Mouse (Mus musculus) naive thymus-derived CD4-positive, alpha-beta T cell, adult 2 months (primary cell): ENCODE measurements around the gene Arhgap1.

Source experiments
- DNase-seq: peaks from one replicate; pipeline ENCODE4 v3.0.0-alpha.2; 2011; ENCODE audit warnings: low read depth

Arhgap1 gene

GRCm38 (mm10) chr2:91699225-91699624, 49.6 kb downstream of the Arhgap1 start:
- DNase-seq = no peak

- DNase-seq = no peak
These were observed 51.7 kb downstream of the Arhgap1 start for GRCm38 (mm10) chr2:91701366-91701765.

DNA sequence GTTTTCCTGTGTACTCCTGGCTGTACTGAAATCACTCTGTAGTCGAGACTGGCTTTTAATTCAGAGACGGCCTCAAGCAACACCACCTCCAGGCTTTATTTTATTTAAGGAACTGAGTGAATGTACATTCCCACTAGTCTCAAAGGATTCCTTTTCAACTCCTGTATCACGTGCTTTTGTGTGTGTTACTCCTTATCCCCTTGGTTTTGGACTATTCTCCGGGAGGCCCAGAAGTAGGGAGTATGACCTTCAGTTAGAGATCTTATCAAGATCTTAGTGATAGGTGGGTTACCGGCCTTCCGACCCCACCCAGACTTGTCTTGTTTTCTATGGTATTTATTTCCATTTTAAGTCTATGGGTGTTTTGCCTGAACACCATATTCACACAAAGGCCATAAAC, 56.1 kb downstream of the Arhgap1 start:
- peak; percentile 17 for DNase-seq

DNA sequence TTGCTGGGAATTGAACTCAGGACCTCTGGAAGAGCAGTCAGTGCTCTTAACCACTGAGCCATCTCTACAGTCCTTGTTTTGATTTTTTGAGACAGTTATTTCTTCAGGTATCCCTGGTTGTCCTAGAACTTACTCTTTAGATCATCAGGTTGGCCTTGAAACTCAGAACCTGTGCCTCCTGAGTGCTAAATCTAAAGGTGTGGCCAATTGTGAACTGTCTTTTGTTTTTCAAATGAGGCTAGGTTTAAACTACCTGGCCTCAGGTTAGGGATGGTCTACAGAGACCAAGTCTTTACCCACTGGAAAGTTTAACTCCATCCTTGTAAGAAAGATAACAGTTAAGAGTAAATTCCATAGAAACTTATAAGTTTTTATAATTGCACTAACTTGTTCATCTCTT, 56.8 kb downstream of the Arhgap1 start:
- no peak for DNase-seq

- DNase-seq = no peak
These were observed 58.7 kb downstream of the Arhgap1 start for GRCm38 (mm10) chr2:91708361-91708760.

GRCm38 (mm10) chr2:91710272-91711234, 60.9 kb downstream of the Arhgap1 start, which contains the start of the genes Atg13 and Harbi1:
TSS of gene Atg13 (minus strand) at chr2:91710576.
TSS of gene Harbi1 (plus strand) at chr2:91710852.
- peak; percentile 96 for DNase-seq

DNA sequence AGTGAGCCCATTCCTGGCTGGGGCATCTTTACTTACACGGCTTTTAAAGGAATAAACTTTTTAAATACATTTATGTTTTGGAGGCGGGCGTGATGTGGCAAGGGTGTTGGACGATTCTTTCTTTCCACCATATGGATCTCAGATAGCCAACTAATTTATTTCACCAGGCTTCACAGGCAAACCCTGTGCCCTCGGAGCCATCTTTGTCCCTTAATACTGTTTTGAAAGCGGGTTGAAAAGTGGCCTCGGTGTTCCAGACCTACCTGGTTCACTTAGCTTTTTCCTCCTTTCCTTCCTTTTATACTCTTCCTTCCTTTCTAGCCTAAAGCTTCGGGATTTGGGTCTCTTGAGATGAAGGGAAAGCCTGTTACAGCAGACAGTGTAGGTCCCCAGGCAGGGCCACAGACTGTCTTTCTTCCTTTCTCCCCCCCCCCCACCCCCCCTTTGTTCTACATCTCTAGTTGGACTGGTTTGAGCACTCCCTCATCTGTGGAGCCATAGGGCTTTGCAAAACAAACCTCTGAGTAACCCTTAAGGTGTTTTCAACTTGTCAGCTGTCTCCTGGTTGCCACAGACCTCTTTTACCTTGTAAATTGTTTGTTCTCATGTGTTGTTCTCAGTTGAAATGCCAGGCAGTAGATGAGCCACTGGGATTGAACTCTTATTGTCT, 61.7 kb downstream of the Arhgap1 start:
- no peak for DNase-seq

DNA sequence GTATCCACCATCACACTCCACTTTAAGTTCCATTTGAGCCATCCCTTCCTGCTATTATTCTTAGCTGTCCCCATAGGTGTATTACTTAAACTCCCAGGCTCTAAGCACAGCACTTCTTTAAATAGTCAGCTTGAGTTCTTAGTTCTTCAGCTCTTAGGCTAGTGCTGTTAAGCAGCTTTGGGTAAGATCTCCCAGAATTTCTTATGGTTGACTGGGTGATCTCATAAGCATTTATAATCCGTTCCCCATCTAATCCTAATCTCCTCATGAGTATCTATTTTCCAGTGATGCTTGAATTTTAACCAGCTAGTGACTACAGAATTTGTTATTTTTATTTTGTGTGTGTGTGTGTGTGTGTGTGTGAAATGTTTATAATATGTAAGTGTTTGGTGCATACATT, 65.3 kb downstream of the Arhgap1 start:
- no peak for DNase-seq

GRCm38 (mm10) chr2:91718276-91718675, 68.6 kb downstream of the Arhgap1 start:
- no peak for DNase-seq
